Mouse (Mus musculus) erythroblast, embryonic 14.5 days (primary cell): ENCODE measurements around the gene Iqsec1. TPM values are rescaled to one million over a fixed set of nuclear protein-coding genes. Genes with fewer than 3 reads are reported as not detected.

ENCODE experiments used
- H3K27me3 ChIP-seq: 2 replicates; pipeline ENCODE4 v1.6.1; 2012; ENCODE audit warnings: inconsistent platforms; ENCODE audit not compliant: control insufficient read depth
- H3K36me3 ChIP-seq: 2 replicates; pipeline ENCODE4 v1.6.1; 2012; ENCODE audit warnings: mild to moderate bottlenecking, inconsistent platforms; ENCODE audit not compliant: control insufficient read depth
- H3K4me1 ChIP-seq: 2 replicates; pipeline ENCODE4 v1.6.1; 2012; ENCODE audit warnings: inconsistent platforms; ENCODE audit not compliant: control insufficient read depth
- H3K4me3 ChIP-seq: replicated peaks from 2 replicates; pipeline ENCODE3; 2012; ENCODE audit warnings: moderate library complexity, mild to moderate bottlenecking, inconsistent platforms
- H3K9me3 ChIP-seq: 2 replicates; pipeline ENCODE4 v1.6.1; 2012; ENCODE audit warnings: low read length, inconsistent platforms, mixed read lengths; ENCODE audit not compliant: control insufficient read depth
- GATA1 ChIP-seq: IDR thresholded peaks from 2 replicates; pipeline ENCODE4 v1.6.1; 2012; ENCODE audit warnings: low read length, inconsistent platforms, mixed read lengths
- TAL1 ChIP-seq: IDR thresholded peaks from 3 replicates; pipeline ENCODE4 v1.6.1; 2012; ENCODE audit warnings: low read length, inconsistent platforms, mixed read lengths
- polyA plus RNA-seq: library from polyadenylated mRNA; stranded (reverse); fragments of >175 nt; gene quantifications from 2 replicates; pipeline ENCODE4 v1.2.3, GENCODE M21; 2012

Iqsec1 gene
- polyA plus RNA-seq, 1 experiment = 10.6 TPM

GRCm38 (mm10) chr6:90813526-90813925 lies 175.0 kb downstream of the Iqsec1 start:
- Histone ChIP-seq H3K4me1 (no peaks in the 10 kb centered on the region), H3K36me3 (no peaks in the 10 kb centered on the region), H3K27me3 (peaks cover 15% of the 10 kb centered on the region), H3K9me3 (no peaks in the 10 kb centered on the region), H3K4me3 (no peak overlapping the region)
- no peak for TF ChIP-seq GATA1
- TF ChIP-seq TAL1 = no peak

DNA sequence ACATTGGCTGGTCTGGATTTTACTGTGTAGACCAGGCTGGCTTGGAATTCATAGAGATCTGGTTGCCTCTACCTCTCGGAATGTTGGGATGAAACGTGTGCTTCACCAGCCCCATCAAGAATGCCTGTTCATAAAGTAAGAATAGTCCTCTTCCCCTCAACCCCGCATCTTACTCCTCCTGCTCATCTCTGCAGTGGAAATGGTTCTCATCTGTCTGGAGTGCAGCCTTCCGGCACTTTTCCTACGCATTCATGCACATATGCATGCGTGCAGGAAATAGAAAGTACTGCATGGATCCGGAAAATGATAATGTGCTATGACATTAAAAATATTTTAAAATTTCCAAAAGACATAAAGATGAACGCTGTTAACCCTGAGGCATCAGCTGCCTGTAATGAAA lies 175.9 kb downstream of the Iqsec1 start:
- H3K36me3 ChIP-seq = no peaks in the 10 kb centered on the region
- H3K4me1 ChIP-seq = no peaks in the 10 kb centered on the region
- TF ChIP-seq GATA1 (no peak), TAL1 (no peak)
- no peaks in the 10 kb centered on the region for H3K9me3 ChIP-seq
- H3K4me3 ChIP-seq = no peak overlapping the region
- H3K27me3 ChIP-seq = peaks cover 15% of the 10 kb centered on the region

- no peaks in the 10 kb centered on the region for H3K36me3 ChIP-seq
- peaks cover 15% of the 10 kb centered on the region for H3K27me3 ChIP-seq
- TF ChIP-seq TAL1 (no peak), GATA1 (no peak)
- H3K4me3 ChIP-seq = no peak overlapping the region
- H3K9me3 ChIP-seq = no peaks in the 10 kb centered on the region
- no peaks in the 10 kb centered on the region for H3K4me1 ChIP-seq
Measured at GRCm38 (mm10) chr6:90812072-90812471, 176.4 kb downstream of the Iqsec1 start.

GRCm38 (mm10) chr6:90810576-90810975 lies 177.9 kb downstream of the Iqsec1 start:
- H3K4me3 ChIP-seq = no peak overlapping the region
- TF ChIP-seq TAL1 (no peak), GATA1 (no peak)
- no peaks in the 10 kb centered on the region for H3K4me1 ChIP-seq
- H3K27me3 ChIP-seq = peaks cover 15% of the 10 kb centered on the region
- H3K36me3 ChIP-seq = no peaks in the 10 kb centered on the region
- no peaks in the 10 kb centered on the region for H3K9me3 ChIP-seq

DNA sequence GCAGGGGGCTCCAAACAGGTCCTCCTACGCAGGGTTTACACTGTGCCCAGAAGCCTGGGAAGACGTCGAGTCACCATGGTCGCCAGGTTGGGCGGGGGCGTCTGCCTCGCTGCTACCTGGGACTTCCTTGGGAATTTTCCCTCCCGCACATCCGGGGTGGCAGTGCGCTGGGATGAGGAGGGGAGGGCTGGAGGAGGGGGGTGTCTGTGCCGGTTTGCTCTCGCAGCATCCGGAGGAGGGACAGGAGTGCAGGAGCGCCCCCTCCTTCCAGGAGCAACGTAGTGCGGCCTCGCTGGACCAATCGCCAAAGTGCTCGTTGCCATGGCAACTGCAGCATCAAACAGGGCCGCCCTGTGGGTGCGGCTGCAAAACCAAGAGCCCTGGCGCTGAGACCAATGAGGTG lies 178.5 kb downstream of the Iqsec1 start:
- TF ChIP-seq TAL1 = no peak
- TF ChIP-seq GATA1 = no peak
- Histone ChIP-seq H3K4me3 (no peak overlapping the region), H3K27me3 (peaks cover 15% of the 10 kb centered on the region), H3K4me1 (no peaks in the 10 kb centered on the region), H3K9me3 (no peaks in the 10 kb centered on the region), H3K36me3 (no peaks in the 10 kb centered on the region)

- peaks cover 15% of the 10 kb centered on the region for H3K27me3 ChIP-seq
Measured at GRCm38 (mm10) chr6:90809077-90809840, 179.2 kb downstream of the Iqsec1 start.

DNA sequence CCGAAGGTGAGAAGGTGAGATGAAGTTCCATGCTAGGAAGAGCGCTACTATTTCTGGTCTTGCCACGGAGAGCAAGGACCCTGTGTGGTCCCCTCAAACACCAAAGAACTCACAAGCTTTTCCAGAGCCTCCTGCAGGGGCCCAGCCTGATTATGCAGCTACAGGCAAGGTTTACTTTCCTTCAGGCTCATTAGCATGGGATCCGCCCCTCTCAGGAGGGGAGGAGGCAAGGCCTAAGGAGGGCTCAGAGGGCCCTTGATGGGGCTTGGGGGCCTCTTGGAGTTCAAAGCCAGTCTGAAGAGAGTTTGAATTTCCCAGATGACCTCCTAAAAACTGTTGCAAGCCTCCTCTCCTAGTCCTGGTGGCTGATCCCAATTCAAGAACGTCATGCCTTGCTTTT lies 179.9 kb downstream of the Iqsec1 start:
- no peaks in the 10 kb centered on the region for H3K9me3 ChIP-seq
- H3K27me3 ChIP-seq = peaks cover 15% of the 10 kb centered on the region
- TF ChIP-seq GATA1 (no peak), TAL1 (no peak)
- H3K4me3 ChIP-seq = no peak overlapping the region
- no peaks in the 10 kb centered on the region for H3K4me1 ChIP-seq
- no peaks in the 10 kb centered on the region for H3K36me3 ChIP-seq

More at GRCm38 (mm10) chr6:90809077-90809840, 179.2 kb downstream of the Iqsec1 start:
- TF ChIP-seq GATA1 (no peak), TAL1 (no peak)
- Histone ChIP-seq H3K4me3 (no peak overlapping the region), H3K36me3 (no peaks in the 10 kb centered on the region), H3K4me1 (no peaks in the 10 kb centered on the region), H3K9me3 (no peaks in the 10 kb centered on the region)

DNA sequence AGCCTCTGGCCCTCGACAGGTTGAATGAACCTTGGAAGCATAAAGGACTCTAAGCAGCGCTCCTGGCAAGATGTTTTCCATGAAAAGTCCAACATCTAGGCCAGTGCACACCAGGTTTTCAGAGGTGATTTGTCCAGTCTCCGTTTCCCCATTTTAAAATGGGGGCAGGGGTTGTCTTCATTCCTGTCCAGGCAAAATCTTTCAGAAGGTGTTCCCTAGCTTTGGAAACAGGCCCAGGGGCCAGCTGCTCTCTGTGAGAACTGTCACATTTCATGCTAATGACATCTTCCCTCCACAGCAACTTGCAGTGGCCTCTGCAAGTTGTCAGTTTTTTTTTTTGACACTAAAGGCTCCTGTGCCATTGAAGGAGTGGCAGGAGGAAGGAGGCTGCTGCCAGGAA lies 180.4 kb downstream of the Iqsec1 start:
- H3K27me3 ChIP-seq = peaks cover 15% of the 10 kb centered on the region
- no peak overlapping the region for H3K4me3 ChIP-seq

DNA sequence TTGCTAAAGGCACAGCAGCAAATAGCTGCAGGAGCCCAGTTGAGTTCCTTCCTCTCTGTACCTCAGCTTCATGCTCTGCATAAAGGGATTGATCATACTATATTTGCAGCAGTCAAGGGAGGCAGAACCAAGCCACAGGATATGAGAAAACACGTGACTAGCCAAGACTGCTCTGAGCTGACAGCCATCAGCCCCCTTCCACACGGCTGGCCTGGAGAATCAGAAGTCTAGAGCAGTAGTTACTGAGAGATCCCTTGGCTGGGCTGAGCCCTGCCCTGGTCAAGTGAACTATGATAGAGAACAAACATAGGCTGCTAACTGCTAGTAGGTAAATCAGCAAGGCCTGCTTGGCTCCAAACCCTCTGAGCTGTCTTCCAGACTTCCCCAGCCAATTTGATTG lies 180.9 kb downstream of the Iqsec1 start:
- no peaks in the 10 kb centered on the region for H3K4me1 ChIP-seq
- H3K36me3 ChIP-seq = no peaks in the 10 kb centered on the region
- peaks cover 15% of the 10 kb centered on the region for H3K27me3 ChIP-seq
- H3K4me3 ChIP-seq = no peak overlapping the region
- TF ChIP-seq GATA1 (no peak), TAL1 (no peak)
- no peaks in the 10 kb centered on the region for H3K9me3 ChIP-seq

More for the DNA sequence above, 180.4 kb downstream of the Iqsec1 start:
- TF ChIP-seq TAL1 = no peak
- TF ChIP-seq GATA1 = no peak
- Histone ChIP-seq H3K36me3 (no peaks in the 10 kb centered on the region), H3K4me1 (no peaks in the 10 kb centered on the region), H3K9me3 (no peaks in the 10 kb centered on the region)

- Histone ChIP-seq H3K27me3 (peaks cover 15% of the 10 kb centered on the region), H3K4me1 (no peaks in the 10 kb centered on the region), H3K9me3 (no peaks in the 10 kb centered on the region), H3K36me3 (no peaks in the 10 kb centered on the region), H3K4me3 (no peak overlapping the region)
- TF ChIP-seq GATA1 = no peak
Measured at GRCm38 (mm10) chr6:90806743-90807142, 181.7 kb downstream of the Iqsec1 start.
